Mouse (Mus musculus) lung, embryonic 14.5 days (tissue): ENCODE results near the gene Cox6b1. TPM values are rescaled to one million over a fixed set of nuclear protein-coding genes. Genes with fewer than 3 reads are reported as not detected.

Source experiments
- ATAC-seq: fragments of 200-750 bp; cut with Nextera tagmentation; 2 replicates; pipeline ENCODE4 v1.8.0; 2017; ENCODE audit warnings: mild to moderate bottlenecking, moderate TSS enrichment, moderate library complexity; ENCODE audit not compliant: insufficient read depth
- DNase-seq: peaks from one replicate; pipeline ENCODE4 v3.0.0-alpha.2; 2015
- H3K27ac ChIP-seq: fragments of 300-500 bp; sonication (generic); 2 replicates; pipeline ENCODE4 v1.5.1; 2014; ENCODE audit warnings: low read depth, mild to moderate bottlenecking, moderate library complexity
- H3K27me3 ChIP-seq: fragments of 300-500 bp; sonication (generic); 2 replicates; pipeline ENCODE4 v1.6.1; 2014; ENCODE audit warnings: low read length, control low read depth; ENCODE audit not compliant: insufficient read depth
- H3K36me3 ChIP-seq: fragments of 300-500 bp; sonication (generic); 2 replicates; pipeline ENCODE4 v1.6.1; 2014; ENCODE audit warnings: control low read depth; ENCODE audit not compliant: insufficient read depth
- H3K4me1 ChIP-seq: fragments of 300-500 bp; sonication (generic); 2 replicates; pipeline ENCODE4 v1.6.1; 2014; ENCODE audit warnings: antibody characterized with exemption, control low read depth; ENCODE audit not compliant: insufficient read depth
- H3K4me2 ChIP-seq: fragments of 300-500 bp; sonication (generic); 2 replicates; pipeline ENCODE4 v1.6.1; 2014; ENCODE audit warnings: mild to moderate bottlenecking
- H3K4me3 ChIP-seq: fragments of 300-500 bp; sonication (generic); 2 replicates; pipeline ENCODE4 v1.5.1; 2014; ENCODE audit warnings: low read depth, low read length
- H3K9ac ChIP-seq: fragments of 300-500 bp; sonication (generic); 2 replicates; pipeline ENCODE4 v1.6.1; 2014
- H3K9me3 ChIP-seq: fragments of 300-500 bp; sonication (generic); 2 replicates; pipeline ENCODE4 v1.6.1; 2016; ENCODE audit warnings: low read depth, low read length, control low read depth
- CTCF ChIP-seq: IDR thresholded peaks from 2 replicates; pipeline ENCODE4 v1.5.1; 2016; ENCODE audit warnings: antibody characterized with exemption, low read depth
- WGBS: fragments of 180-500 bp; shearing (Covaris S2); extraction: QIAGEN DNeasy Blood & Tissue Kit; methylation state at CpG from one replicate; pipeline ENCODE4 v1.1.7; 2014; 5-methylcytosine and 5-hydroxymethylcytosine counted together
- polyA plus RNA-seq: library from polyadenylated mRNA; unstranded; fragments of >200 nt; fragmentation: Nextera tagmentation; extraction: Ambion mirVana; gene quantifications from 2 replicates; pipeline ENCODE4 v1.2.1, GENCODE M21; 2014

Cox6b1 gene
- polyA plus RNA-seq, 1 experiment from 2014 or later = 855 TPM

GRCm38 (mm10) chr7:30608476-30608875 lies 17.5 kb downstream of the Cox6b1 start:
- no peak for DNase-seq
- no peak overlapping the region for H3K4me3 ChIP-seq
- no peak for TF ChIP-seq CTCF
- no peak overlapping the region for H3K4me2 ChIP-seq
- no peak for ATAC-seq
- no peaks in the 10 kb centered on the region for H3K9me3 ChIP-seq
- no peaks in the 10 kb centered on the region for H3K36me3 ChIP-seq
- H3K4me1 ChIP-seq = no peaks in the 10 kb centered on the region
- WGBS = 49% methylated on average over 16 of the region's 16 CpGs
- no peak overlapping the region for H3K9ac ChIP-seq
- no peak overlapping the region for H3K27ac ChIP-seq
- H3K27me3 ChIP-seq = no peaks in the 10 kb centered on the region

DNA sequence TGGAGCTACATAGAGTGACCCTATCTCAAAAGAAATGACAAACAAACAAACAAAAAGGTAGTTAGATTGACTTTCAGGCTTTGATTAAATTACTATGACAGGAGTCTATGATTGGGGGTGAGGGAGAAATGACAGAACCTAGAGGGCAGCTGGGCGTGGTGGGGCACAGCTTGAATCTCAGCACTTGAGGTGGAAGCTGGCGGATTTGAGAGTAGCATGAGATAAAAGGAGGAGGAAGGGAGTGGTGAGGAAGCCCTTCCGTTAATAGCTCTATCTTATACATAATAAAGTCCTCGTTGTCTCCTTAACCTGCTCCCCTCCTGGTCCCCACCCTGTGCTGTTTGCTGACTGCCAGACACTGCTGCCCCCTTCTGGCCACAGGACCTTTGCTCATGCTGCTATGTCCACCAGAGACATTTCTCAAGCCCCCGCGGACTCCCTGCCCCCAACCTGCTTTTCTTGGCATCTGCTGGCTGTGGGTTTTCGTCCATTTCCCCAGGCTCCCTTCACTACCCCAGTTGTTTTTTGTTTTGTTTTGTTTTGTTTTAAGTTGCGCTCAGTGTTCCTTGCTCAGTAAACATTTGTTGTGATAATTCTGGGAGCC lies 18.1 kb downstream of the Cox6b1 start:
- DNase-seq (peak; percentile 72), ATAC-seq (0 out of 2 replicates have a peak, but pooled peaks have one; percentile 44)
- Histone ChIP-seq H3K4me2 (no peak overlapping the region), H3K4me1 (no peaks in the 10 kb centered on the region), H3K36me3 (no peaks in the 10 kb centered on the region), H3K27ac (no peak overlapping the region), H3K27me3 (no peaks in the 10 kb centered on the region), H3K4me3 (no peak overlapping the region), H3K9me3 (no peaks in the 10 kb centered on the region), H3K9ac (no peak overlapping the region)
- TF ChIP-seq CTCF = peak; percentile 81
- 18% methylated on average over 8 of the region's 8 CpGs for WGBS

DNA sequence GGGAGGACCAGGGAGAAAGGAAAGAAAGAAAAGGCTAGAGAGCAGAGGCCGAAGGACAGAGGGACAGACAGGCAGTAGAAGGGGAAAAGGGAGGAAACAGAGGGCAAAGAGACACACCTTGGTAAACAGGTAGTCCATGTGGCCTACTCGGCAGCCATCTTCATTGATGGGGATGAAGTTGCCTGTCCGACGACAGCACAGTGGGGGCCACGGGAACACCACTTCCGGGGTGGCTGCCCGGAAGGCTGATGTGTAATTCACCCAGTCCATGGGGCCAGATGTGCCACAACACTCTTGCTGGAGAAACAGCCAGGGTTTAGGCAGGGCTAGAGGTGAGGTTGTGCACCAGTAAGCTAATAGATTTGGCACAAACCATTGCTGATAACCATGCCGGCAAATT lies 21.0 kb downstream of the Cox6b1 start:
- no peak overlapping the region for H3K9ac ChIP-seq
- 82% methylated on average over 8 of the region's 8 CpGs for WGBS

DNA sequence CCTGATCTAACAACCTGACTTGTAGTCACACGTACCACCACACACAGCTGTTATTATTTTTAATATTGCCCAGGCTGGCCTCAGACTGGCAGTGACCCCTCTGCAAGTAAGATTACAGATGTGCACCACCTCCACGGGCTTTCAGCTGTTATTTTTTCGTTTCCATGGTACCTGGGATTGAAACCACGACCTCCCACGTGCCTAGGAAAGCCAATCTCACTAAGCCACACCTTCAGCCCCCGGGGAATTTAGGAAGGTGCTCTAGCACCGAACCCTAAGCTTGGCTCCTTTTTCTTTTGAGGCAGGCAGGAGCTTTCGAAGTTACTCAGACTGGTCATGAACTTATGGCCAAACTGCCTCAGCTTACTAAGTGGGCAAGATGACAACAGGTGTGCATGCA lies 21.5 kb downstream of the Cox6b1 start:
- Histone ChIP-seq H3K4me3 (no peak overlapping the region), H3K4me1 (no peaks in the 10 kb centered on the region; the same call in 1 of the 2 replicates), H3K27me3 (no peaks in the 10 kb centered on the region), H3K4me2 (no peak overlapping the region), H3K9me3 (no peaks in the 10 kb centered on the region), H3K9ac (no peak overlapping the region), H3K36me3 (no peaks in the 10 kb centered on the region), H3K27ac (no peak overlapping the region)
- WGBS = 46% methylated on average over 8 of the region's 8 CpGs
- TF ChIP-seq CTCF = no peak
- ATAC-seq = no peak
- DNase-seq = no peak

More for the DNA sequence above, 21.0 kb downstream of the Cox6b1 start:
- Histone ChIP-seq H3K4me2 (no peak overlapping the region), H3K27ac (no peak overlapping the region), H3K27me3 (no peaks in the 10 kb centered on the region), H3K4me3 (no peak overlapping the region), H3K4me1 (no peaks in the 10 kb centered on the region; the same call in 1 of the 2 replicates), H3K9me3 (no peaks in the 10 kb centered on the region), H3K36me3 (no peaks in the 10 kb centered on the region)
- no peak for DNase-seq
- TF ChIP-seq CTCF = no peak
- ATAC-seq = no peak

- DNase-seq (peak; percentile 76), ATAC-seq (peak; percentile 52)
- 19% methylated on average over 3 of the region's 3 CpGs for WGBS
- TF ChIP-seq CTCF = no peak
- H3K9ac ChIP-seq = no peak overlapping the region
- no peak overlapping the region for H3K4me3 ChIP-seq
- H3K9me3 ChIP-seq = no peaks in the 10 kb centered on the region
- no peak overlapping the region for H3K4me2 ChIP-seq
- no peaks in the 10 kb centered on the region; the same call in 1 of the 2 replicates for H3K4me1 ChIP-seq
- H3K36me3 ChIP-seq = no peaks in the 10 kb centered on the region
- H3K27ac ChIP-seq = peak overlapping the region; percentile 88
- no peaks in the 10 kb centered on the region for H3K27me3 ChIP-seq
These were observed 23.4 kb downstream of the Cox6b1 start for GRCm38 (mm10) chr7:30602583-30602982.

DNA sequence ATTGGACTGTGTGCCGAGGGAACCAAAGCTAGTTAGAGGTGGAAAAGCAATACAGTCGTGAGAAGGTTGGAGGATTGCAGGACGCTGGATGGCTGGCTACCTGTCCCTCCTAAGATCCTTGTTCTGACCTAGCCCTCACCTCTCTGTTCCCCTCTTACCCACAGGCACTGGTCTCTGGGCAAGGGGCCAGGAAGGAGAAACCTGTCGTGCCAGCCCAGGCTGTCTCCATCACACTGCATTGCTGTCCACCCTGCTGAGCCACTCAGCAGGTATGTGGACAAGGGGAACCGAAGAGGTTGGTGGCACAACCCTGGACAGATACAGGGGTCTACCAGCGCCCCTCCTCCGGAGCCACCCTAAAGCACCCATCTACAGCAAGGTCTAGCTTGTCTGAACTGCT lies 25.3 kb downstream of the Cox6b1 start:
- H3K9me3 ChIP-seq = no peaks in the 10 kb centered on the region
- DNase-seq = peak; percentile 57
- no peaks in the 10 kb centered on the region for H3K36me3 ChIP-seq
- peak overlapping the region; percentile 35; the same call in 1 of the 2 replicates for H3K4me2 ChIP-seq
- H3K4me1 ChIP-seq = no peaks in the 10 kb centered on the region; the same call in 1 of the 2 replicates
- peak overlapping the region; percentile 88 for H3K27ac ChIP-seq
- H3K4me3 ChIP-seq = no peak overlapping the region
- ATAC-seq = peak; percentile 37; the same call in 1 of the 2 replicates
- H3K27me3 ChIP-seq = no peaks in the 10 kb centered on the region
- WGBS = 56% methylated on average over 7 of the region's 7 CpGs
- TF ChIP-seq CTCF = no peak
- no peak overlapping the region for H3K9ac ChIP-seq

GRCm38 (mm10) chr7:30599933-30600353 lies 26.0 kb downstream of the Cox6b1 start:
- Histone ChIP-seq H3K9me3 (no peaks in the 10 kb centered on the region), H3K27ac (peak overlapping the region; percentile 88), H3K36me3 (no peaks in the 10 kb centered on the region), H3K9ac (no peak overlapping the region), H3K4me3 (no peak overlapping the region), H3K4me2 (peak overlapping the region; percentile 43), H3K27me3 (no peaks in the 10 kb centered on the region), H3K4me1 (no peaks in the 10 kb centered on the region; the same call in 1 of the 2 replicates)
- peak; percentile 95 for ATAC-seq
- DNase-seq = peak; percentile 97
- under 1% methylated on average over 16 of the region's 16 CpGs for WGBS
- TF ChIP-seq CTCF = no peak
